Mouse (Mus musculus): ENCODE measurements around the gene Abca3.
A peak's percentile ranks its signal among the peaks of the same experiment; 100 is the strongest.

GRCm38 (mm10) chr17:24454756-24455522, 103.2 kb downstream of the Abca3 start:
- peak; percentile 17; the same call in 1 of the 2 replicates for TF ChIP-seq CTCF (IDR thresholded peaks at IDR 0.05; ENCODE audit: control insufficient read depth, insufficient read depth, insufficient replicate concordance, low read depth, low read length)
- peak; percentile 88 for TF ChIP-seq POLR2A (IDR thresholded peaks at IDR 0.05; ENCODE audit: control insufficient read depth, low read depth, low read length)

Data from testis, adult 2 months (tissue).